ENCODE assay signal across 8 mouse cellular contexts in the genomic region with DNA sequence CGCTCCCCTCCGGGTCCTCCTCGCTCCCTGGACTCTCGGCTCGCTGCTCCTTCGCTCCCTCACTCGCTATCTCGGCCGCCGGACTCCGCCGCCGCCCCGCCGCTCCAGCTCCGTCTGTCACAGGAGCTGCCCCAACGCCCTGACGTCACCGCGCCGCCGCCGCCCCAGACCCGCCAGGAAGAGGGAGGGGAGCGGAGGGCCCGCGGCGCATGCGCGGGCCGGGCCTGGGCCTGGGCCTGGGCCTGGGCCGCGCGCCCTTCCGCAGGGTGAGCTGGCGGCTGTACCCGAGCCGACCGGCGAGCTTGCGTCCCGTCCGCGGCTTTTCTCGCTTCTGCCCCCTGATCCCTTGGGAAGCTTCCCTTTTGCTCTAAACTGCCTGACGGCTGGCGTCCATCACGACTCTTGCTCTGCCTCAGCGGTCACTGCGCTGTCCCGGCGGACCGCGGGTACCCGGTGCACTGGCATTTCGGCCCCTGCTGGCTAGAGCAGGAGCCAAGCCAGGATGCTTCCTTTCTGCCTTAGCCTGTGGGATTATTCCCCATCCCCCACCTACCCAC. TPM values are rescaled to one million over a fixed set of nuclear protein-coding genes. Genes with fewer than 3 reads are reported as not detected.
DNase-seq lines count a peak whose midpoint lies in the region; ATAC-seq lines count a peak whose summit lies in the region.

A gene (minus strand): TSS at position 436 of the 557 bp plus-strand sequence.

- DNase-seq in MN1 (ENCODE audit: low spot score), result peak; percentile 96
- DNase-seq in cerebellum, adult 9-10 months, result peak; percentile 96
- peak; percentile 85 to 93 for DNase-seq in frontal cortex, adult 2 months (ENCODE audit: extremely low spot score in 1 of 2, low spot score in 1 of 2)
- peak; percentile 99 for DNase-seq in hindbrain, embryonic 11.5 days (ENCODE audit: low spot score)
- DNase-seq in layer of hippocampus, postnatal 10 days (ENCODE audit: low spot score in 2 of 2), result peak; percentile 95 to 97
- DNase-seq in lung, postnatal 10 days, result peak; percentile 97
- peak; percentile 97 for DNase-seq in ovary, postnatal 36 days (ENCODE audit: low spot score)
- peak; percentile 97 for DNase-seq in thymus, postnatal 25 days

- under 1% methylated on average over 39 of the region's 56 CpGs for WGBS in hindbrain, embryonic 11.5 days

- ATAC-seq in hindbrain, embryonic 11.5 days (ENCODE audit: low FRiP score), result peak; percentile 98

- peak within 1 kb of the TSS; percentile 90 for H3K4me3 ChIP-seq in hindbrain, embryonic 11.5 days (ENCODE audit: low read depth, low read length)

- no peaks in the 10 kb centered on the region for H3K36me3 ChIP-seq in hindbrain, embryonic 11.5 days (ENCODE audit: control insufficient read depth, insufficient read depth, low read length)

- peak within 1 kb of the TSS; percentile 98 for H3K9ac ChIP-seq in hindbrain, embryonic 11.5 days (ENCODE audit: low read depth, low read length)

- H3K4me1 ChIP-seq in hindbrain, embryonic 11.5 days (replicated peaks; ENCODE audit: control insufficient read depth, insufficient read depth, low read length), result no peaks in the 10 kb centered on the region

- H3K27me3 ChIP-seq in hindbrain, embryonic 11.5 days (ENCODE audit: control insufficient read depth, insufficient read depth, low read length), result no peaks in the 10 kb centered on the region

- peak within 1 kb of the TSS; percentile 60 for H3K4me2 ChIP-seq in hindbrain, embryonic 11.5 days (replicated peaks; ENCODE audit: low read depth, low read length)

- H3K9me3 ChIP-seq in hindbrain, embryonic 11.5 days (ENCODE audit: control insufficient read depth, low read length), result no peaks in the 10 kb centered on the region

- peak within 1 kb of the TSS; percentile 99 for H3K27ac ChIP-seq in hindbrain, embryonic 11.5 days (ENCODE audit: low read depth, low read length)

RNA-seq across cellular contexts. Expression of the gene that starts here (rescaled TPM):
- polyA plus RNA-seq in frontal cortex, adult 2 months (2012; rRNA removed), result 157 and 175 TPM in 2 replicates
- polyA plus RNA-seq in hindbrain, embryonic 11.5 days (2014; fragmentation: Nextera tagmentation; extraction: Ambion mirVana), result 106 and 118 TPM in 2 replicates
- total RNA-seq in layer of hippocampus, postnatal 10 days (2021), result 100 to 1,000 TPM; 370 to 417 TPM

Comparison
In these comparisons a context has a peak if more than half of its experiments do, and no peak if none do; other contexts are left out.
1. Peak in every context shown above with its lines: DNase-seq, ATAC-seq, H3K4me3 ChIP-seq and H3K27ac ChIP-seq.